Mouse (Mus musculus) CH12.LX (cell line): Measurements from ENCODE around the gene Macrod2. TPM values are rescaled to one million over a fixed set of nuclear protein-coding genes. Genes with fewer than 3 reads are reported as not detected.

ENCODE experiments used
- DNase-seq: peaks from one replicate; pipeline ENCODE4 v3.0.0-alpha.2; 2013; ENCODE audit errors: extremely low read depth
- H3K27ac ChIP-seq: 2 replicates; pipeline ENCODE4 v1.5.1; 2012; ENCODE audit warnings: low read depth, mild to moderate bottlenecking, control low read depth, moderate library complexity; ENCODE audit not compliant: insufficient read depth
- H3K27me3 ChIP-seq: replicated peaks from 2 replicates; pipeline ENCODE3; 2012; ENCODE audit warnings: inconsistent platforms
- H3K36me3 ChIP-seq, 2 experiments: replicated peaks in 1 of 2; 2 replicates each; pipeline versions ENCODE3 to v1.6.1; 2012; ENCODE audit warnings: inconsistent platforms in 1 of 2, low read length in 1 of 2, mild to moderate bottlenecking in 1 of 2, mixed read lengths in 1 of 2, moderate library complexity in 1 of 2; ENCODE audit not compliant: control insufficient read depth in 1 of 2, insufficient read depth in 1 of 2
- H3K4me1 ChIP-seq, 2 experiments: 2 replicates each; pipeline ENCODE4 v1.6.1; 2012; ENCODE audit warnings: inconsistent platforms in 1 of 2, moderate library complexity in 1 of 2; ENCODE audit not compliant: insufficient read depth in 2 of 2, control insufficient read depth in 1 of 2
- H3K4me2 ChIP-seq: 2 replicates; pipeline ENCODE4 v1.6.1; 2012; ENCODE audit warnings: low read depth, mild to moderate bottlenecking, control low read depth; ENCODE audit not compliant: poor library complexity, insufficient read depth, severe bottlenecking
- H3K4me3 ChIP-seq, 3 experiments: fragments of 150-350 bp in 1 of 3; sonication (generic) in 1 of 3; replicated peaks in 1 of 3; 2 replicates each; pipeline versions ENCODE3 to v1.5.1; 2011 to 2012; ENCODE audit warnings: low read depth in 2 of 3, low read length in 2 of 3, mild to moderate bottlenecking in 2 of 3, moderate library complexity in 2 of 3, control low read depth in 1 of 3, improper control_type of control experiment in 1 of 3, inconsistent platforms in 1 of 3, mixed read lengths in 1 of 3; ENCODE audit not compliant: poor library complexity in 1 of 3
- H3K79me2 ChIP-seq: replicated peaks from 2 replicates; pipeline ENCODE4 v1.6.1; 2012; ENCODE audit warnings: mild to moderate bottlenecking, moderate library complexity; ENCODE audit not compliant: control insufficient read depth, poor library complexity, insufficient read depth, severe bottlenecking; ENCODE audit errors: extremely low read depth
- H3K9ac ChIP-seq: 2 replicates; pipeline ENCODE4 v1.6.1; 2012; ENCODE audit warnings: low read depth, mild to moderate bottlenecking, control low read depth, moderate library complexity; ENCODE audit not compliant: insufficient read depth
- H3K9me3 ChIP-seq: replicated peaks from 2 replicates; pipeline ENCODE3; 2012; ENCODE audit warnings: low read length, inconsistent platforms, mixed read lengths
- CHD2 ChIP-seq: IDR thresholded peaks from 2 replicates; pipeline ENCODE4 v1.6.1; 2011; ENCODE audit warnings: low read length, improper control_type of control experiment
- EP300 ChIP-seq: IDR thresholded peaks from 2 replicates; pipeline ENCODE4 v1.6.1; 2011; ENCODE audit warnings: low read length, improper control_type of control experiment
- ETS1 ChIP-seq: conservative IDR thresholded peaks from 2 replicates; pipeline ENCODE4 v1.6.1; 2012; ENCODE audit warnings: low read depth, mild to moderate bottlenecking, inconsistent platforms, low read length, improper control_type of control experiment, moderate library complexity
- HCFC1 ChIP-seq: IDR thresholded peaks from 2 replicates; pipeline ENCODE4 v1.6.1; 2012; ENCODE audit warnings: low read depth, mild to moderate bottlenecking, inconsistent platforms, low read length, improper control_type of control experiment
- JUN ChIP-seq: IDR thresholded peaks from 2 replicates; pipeline ENCODE4 v1.6.1; 2011; ENCODE audit warnings: low read depth, mild to moderate bottlenecking, low read length, improper control_type of control experiment, moderate library complexity; ENCODE audit not compliant: insufficient read depth
- JUND ChIP-seq: conservative IDR thresholded peaks from 2 replicates; pipeline ENCODE4 v1.6.1; 2011; ENCODE audit warnings: low read depth, low read length, improper control_type of control experiment
- KAT2A ChIP-seq: IDR thresholded peaks from 2 replicates; pipeline ENCODE4 v1.6.1; 2012; ENCODE audit warnings: low read length, improper control_type of control experiment, inconsistent platforms; ENCODE audit not compliant: insufficient replicate concordance
- POLR2A ChIP-seq: IDR thresholded peaks from 2 replicates; pipeline ENCODE4 v1.6.1; 2011; ENCODE audit warnings: low read depth, mild to moderate bottlenecking, improper control_type of control experiment, low read length
- POLR2AphosphoS2 ChIP-seq: IDR thresholded peaks from 2 replicates; pipeline ENCODE4 v1.6.1; 2011; ENCODE audit warnings: low read depth, low read length, improper control_type of control experiment
- RAD21 ChIP-seq: IDR thresholded peaks from 2 replicates; pipeline ENCODE4 v1.6.1; 2011; ENCODE audit warnings: low read depth, mild to moderate bottlenecking, low read length, improper control_type of control experiment, moderate library complexity
- SIN3A ChIP-seq: IDR thresholded peaks from 2 replicates; pipeline ENCODE4 v1.6.1; 2012; ENCODE audit warnings: low read length, improper control_type of control experiment, inconsistent platforms
- TBP ChIP-seq: conservative IDR thresholded peaks from 2 replicates; pipeline ENCODE4 v1.6.1; 2011; ENCODE audit warnings: low read depth, low read length, improper control_type of control experiment
- UBTF ChIP-seq: IDR thresholded peaks from 2 replicates; pipeline ENCODE4 v1.6.1; 2012; ENCODE audit warnings: low read depth, mild to moderate bottlenecking, inconsistent platforms, low read length, improper control_type of control experiment, moderate library complexity
- USF1 ChIP-seq: IDR thresholded peaks from 2 replicates; pipeline ENCODE4 v1.6.1; 2014; ENCODE audit warnings: low read depth, mild to moderate bottlenecking, inconsistent platforms, low read length, improper control_type of control experiment
- USF2 ChIP-seq: conservative IDR thresholded peaks from 2 replicates; pipeline ENCODE4 v1.6.1; 2011; ENCODE audit warnings: low read depth, low read length, improper control_type of control experiment
- ZC3H11A ChIP-seq: IDR thresholded peaks from 2 replicates; pipeline ENCODE4 v1.6.1; 2012; ENCODE audit warnings: low read depth, mild to moderate bottlenecking, inconsistent platforms, low read length, improper control_type of control experiment
- ZKSCAN1 ChIP-seq: IDR thresholded peaks from 2 replicates; pipeline ENCODE4 v1.6.1; 2012; ENCODE audit warnings: low read depth, inconsistent platforms, low read length, improper control_type of control experiment, borderline replicate concordance
- dilution Hi-C: fragments of 300-500 bp; cut with MboI; formaldehyde crosslinking; loops from 2 replicates; pipeline ENCODE4 v1.14.3; 2020; ENCODE audit warnings: low sequenced_read_pairs; ENCODE audit not compliant: extremely low pct_unique_long_range_greater_than_20kb, extremely low pct_ligation_motif_present
- in situ Hi-C: fragments of 300-500 bp; cut with MboI; formaldehyde crosslinking; loops from 3 replicates; pipeline ENCODE4 v1.14.3; 2019; ENCODE audit warnings: low sequenced_read_pairs, low pct_ligation_motif_present, low pct_unique_long_range_greater_than_20kb, mixed read lengths
- polyA plus RNA-seq: library from polyadenylated mRNA; unstranded; fragments of >175 nt; gene quantifications from 2 replicates; pipeline ENCODE4 v1.2.1, GENCODE M21; 2012; ENCODE audit warnings: low read depth; ENCODE audit not compliant: insufficient read length
- total RNA-seq, 2 experiments: library from RNA; depleted of rRNA; stranded (reverse); fragments of 300-350 nt in 1 of 2; fragments of >200 nt in 1 of 2; gene quantifications; 2 replicates each; pipeline ENCODE4 v1.2.3; 2012 to 2014

The Macrod2 gene
- total and polyA plus RNA-seq, 3 experiments, result not detected

DNA sequence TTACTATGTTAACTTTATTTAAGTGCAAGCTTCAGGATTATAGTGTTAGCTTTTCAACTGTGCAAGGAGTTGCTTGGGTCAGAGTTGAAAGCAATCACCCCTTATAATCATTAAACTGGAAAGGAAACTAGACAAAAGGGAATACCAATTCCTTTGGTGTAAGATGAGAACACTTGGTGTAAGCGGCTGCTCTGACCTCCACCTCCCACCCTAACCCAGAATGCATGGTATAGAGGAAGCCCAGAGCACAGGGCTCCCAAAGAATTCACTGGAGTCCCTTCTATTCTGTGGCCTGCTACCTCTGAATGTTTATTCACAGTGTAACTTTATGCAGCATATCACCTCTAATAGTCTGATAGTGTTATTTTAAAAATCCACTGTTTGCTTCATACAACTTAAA is 517.1 kb downstream of the Macrod2 start:
- in situ Hi-C loops (no loop called here), dilution Hi-C loops (no loop called here)
- Histone ChIP-seq H3K9me3 (peaks cover 40% of the 10 kb centered on the region), H3K4me2 (no peak overlapping the region), H3K9ac (no peak overlapping the region), H3K27me3 (no peaks in the 10 kb centered on the region), H3K36me3 (no peaks in the 10 kb centered on the region), H3K4me3 (no peak overlapping the region), H3K79me2 (no peaks in the 10 kb centered on the region), H3K4me1 (no peaks in the 10 kb centered on the region), H3K27ac (no peak overlapping the region)
- TF ChIP-seq JUND, result no peak
- no peak for TF ChIP-seq SIN3A
- TF ChIP-seq HCFC1, result no peak
- TF ChIP-seq USF1, result no peak
- no peak for TF ChIP-seq ETS1
- no peak for TF ChIP-seq RAD21
- TF ChIP-seq ZC3H11A, result no peak
- TF ChIP-seq POLR2A, result no peak
- no peak for TF ChIP-seq CHD2
- TF ChIP-seq TBP, result no peak
- no peak for DNase-seq

- no peaks in the 10 kb centered on the region for H3K27me3 ChIP-seq
- in situ Hi-C loops (no loop called here), dilution Hi-C loops (no loop called here)
- no peak overlapping the region for H3K27ac ChIP-seq
- no peak for DNase-seq
- no peak for TF ChIP-seq ZKSCAN1
- no peak for TF ChIP-seq UBTF
- no peak for TF ChIP-seq KAT2A
- TF ChIP-seq POLR2AphosphoS2, result no peak
- no peak for TF ChIP-seq USF2
- no peak for TF ChIP-seq JUN
- no peak for TF ChIP-seq EP300
- peaks cover 46% of the 10 kb centered on the region for H3K9me3 ChIP-seq
- no peaks in the 10 kb centered on the region for H3K36me3 ChIP-seq
- H3K4me2 ChIP-seq, result no peak overlapping the region
- H3K4me1 ChIP-seq, result no peaks in the 10 kb centered on the region
- no peak overlapping the region for H3K4me3 ChIP-seq
- no peaks in the 10 kb centered on the region for H3K79me2 ChIP-seq
- H3K9ac ChIP-seq, result no peak overlapping the region
Observed at GRCm38 (mm10) chr2:140912931-140913330, 517.8 kb downstream of the Macrod2 start.
